Mouse (Mus musculus) cerebellum, adult 2 months (tissue): Measurements from ENCODE around the gene Spag16.

ENCODE experiments used
- CTCF ChIP-seq: fragments of 200-500 bp; IDR thresholded peaks from 2 replicates; pipeline ENCODE4 v1.5.1; 2011; ENCODE audit warnings: low read depth, mild to moderate bottlenecking, control low read depth, low read length, moderate library complexity, borderline replicate concordance; ENCODE audit not compliant: insufficient read depth
- POLR2A ChIP-seq: fragments of 200-500 bp; IDR thresholded peaks from 2 replicates; pipeline ENCODE4 v1.6.1; 2011; ENCODE audit warnings: low read length, control low read depth, borderline replicate concordance; ENCODE audit not compliant: insufficient read depth

- TF ChIP-seq POLR2A = no peak
- no peak for TF ChIP-seq CTCF
Measured at GRCm38 (mm10) chr1:70705821-70706220, 879.1 kb downstream of the Spag16 start.
